12 mouse cellular contexts compared by ENCODE assay signal in the genomic region with DNA sequence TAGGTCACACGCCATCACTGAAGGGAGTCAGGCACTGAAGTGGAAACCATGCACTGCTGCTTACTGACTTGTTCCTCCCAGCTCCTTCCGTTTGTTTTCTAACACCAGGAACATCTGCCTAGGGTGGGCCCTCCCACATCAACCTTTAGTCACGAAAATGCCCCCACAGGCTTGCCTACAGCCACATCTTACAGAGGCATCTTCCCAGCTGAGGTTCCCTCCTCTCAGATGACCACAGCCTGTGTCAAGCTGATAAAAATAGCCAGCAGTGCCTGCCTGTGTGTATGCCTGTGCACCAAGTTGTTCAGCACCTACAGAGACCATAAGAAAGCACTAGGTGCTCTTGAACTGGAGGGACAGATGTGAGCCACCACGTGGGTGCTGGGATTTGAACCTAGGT.
"Had no signal": no experiment of that assay in that cellular context is flagged by ENCODE, and none has a peak within 500 bp of the region (broad histone marks: within the 10 kb centered on the region; RNA-seq: fewer than 3 reads in every experiment).

No protein-coding gene starts in this region.

- H3K9me3 ChIP-seq: limb, embryonic 12.5 days; neural tube, embryonic 15.5 days had no signal

- H3K27ac ChIP-seq: limb, embryonic 12.5 days; neural tube, embryonic 15.5 days; stomach, postnatal 0 days had no signal

- H3K4me2 ChIP-seq: limb, embryonic 12.5 days; neural tube, embryonic 15.5 days had no signal

- H3K4me3 ChIP-seq: limb, embryonic 12.5 days; myocyte; neural tube, embryonic 15.5 days had no signal

- H3K9ac ChIP-seq: limb, embryonic 12.5 days; neural tube, embryonic 15.5 days had no signal

- H3K27me3 ChIP-seq: limb, embryonic 12.5 days; neural tube, embryonic 15.5 days had no signal

- ATAC-seq: lung, postnatal 0 days had no signal

- DNase-seq: kidney, adult 11 months; kidney, postnatal 36 days; lung, adult 2 months; lung, postnatal 36 days; midbrain, embryonic 14.5 days; right cerebral cortex, adult 18-20 months; right cerebral cortex, postnatal 25 days had no signal
